Mouse (Mus musculus) heart, postnatal 0 days (tissue): ENCODE data around the gene Olfr127. TPM values are rescaled to one million over a fixed set of nuclear protein-coding genes. Genes with fewer than 3 reads are reported as not detected.
"Not testable (repeated sequence)": the region's sequence is repeated elsewhere in the genome, so short reads cannot be mapped to it uniquely, and the experiment has no call there.

ENCODE experiments used
- ATAC-seq: fragments of 200-750 bp; cut with Nextera tagmentation; 2 replicates; pipeline ENCODE4 v1.8.0; 2017; ENCODE audit warnings: low read depth, moderate number of reproducible peaks, moderate library complexity; ENCODE audit not compliant: insufficient read depth
- DNase-seq: peaks from one replicate; pipeline ENCODE4 v3.0.0-alpha.2; 2016; ENCODE audit warnings: low spot score
- H3K27ac ChIP-seq: fragments of 300-500 bp; sonication (generic); 2 replicates; pipeline ENCODE4 v1.5.1; 2014; ENCODE audit warnings: low read depth, mild to moderate bottlenecking
- H3K27me3 ChIP-seq: fragments of 300-500 bp; sonication (generic); 2 replicates; pipeline ENCODE4 v1.6.1; 2014; ENCODE audit warnings: low read length, mixed read lengths; ENCODE audit not compliant: control insufficient read depth, insufficient read depth
- H3K36me3 ChIP-seq: fragments of 300-500 bp; sonication (generic); replicated peaks from 2 replicates; pipeline ENCODE4 v1.6.1; 2014; ENCODE audit warnings: low read length, mixed read lengths; ENCODE audit not compliant: control insufficient read depth, insufficient read depth
- H3K4me1 ChIP-seq: fragments of 300-500 bp; sonication (generic); 2 replicates; pipeline ENCODE4 v1.6.1; 2014; ENCODE audit warnings: antibody characterized with exemption; ENCODE audit not compliant: control insufficient read depth, insufficient read depth
- H3K4me2 ChIP-seq: fragments of 300-500 bp; sonication (generic); 2 replicates; pipeline ENCODE4 v1.6.1; 2014; ENCODE audit warnings: low read depth, mild to moderate bottlenecking, low read length, moderate library complexity
- H3K4me3 ChIP-seq: fragments of 300-500 bp; sonication (generic); 2 replicates; pipeline ENCODE4 v1.5.1; 2014; ENCODE audit warnings: low read depth, low read length
- H3K9ac ChIP-seq: fragments of 300-500 bp; sonication (generic); replicated peaks from 2 replicates; pipeline ENCODE4 v1.6.1; 2014; ENCODE audit warnings: low read depth, low read length, mixed read lengths
- H3K9me3 ChIP-seq: fragments of 300-500 bp; sonication (generic); replicated peaks from 2 replicates; pipeline ENCODE4 v1.6.1; 2016; ENCODE audit warnings: low read length; ENCODE audit not compliant: control insufficient read depth
- CTCF ChIP-seq: IDR thresholded peaks from 2 replicates; pipeline ENCODE4 v1.5.1; 2016; ENCODE audit warnings: antibody characterized with exemption, control low read depth, low read depth
- EP300 ChIP-seq: IDR thresholded peaks from 2 replicates; pipeline ENCODE4 v1.6.1; 2016; ENCODE audit warnings: antibody characterized with exemption, low read depth
- WGBS: fragments of 180-500 bp; shearing (Covaris S2); extraction: QIAGEN DNeasy Blood & Tissue Kit; methylation state at CpG from one replicate; pipeline ENCODE4 v1.1.7; 2014; 5-methylcytosine and 5-hydroxymethylcytosine counted together
- polyA plus RNA-seq: library from polyadenylated mRNA; unstranded; fragments of >200 nt; fragmentation: Nextera tagmentation; extraction: Ambion mirVana; gene quantifications from 2 replicates; pipeline ENCODE4 v1.2.1, GENCODE M21; 2015
- total RNA-seq: library from RNA; depleted of rRNA; stranded (reverse); fragments of >200 nt; gene quantifications from 2 replicates; pipeline ENCODE4 v1.2.3, GENCODE M21; 2014; ENCODE audit warnings: low replicate concordance; rRNA removed

The Olfr127 gene
- total RNA-seq, result not detected in 2 replicates
- not detected in 2 replicates for polyA plus RNA-seq

DNA sequence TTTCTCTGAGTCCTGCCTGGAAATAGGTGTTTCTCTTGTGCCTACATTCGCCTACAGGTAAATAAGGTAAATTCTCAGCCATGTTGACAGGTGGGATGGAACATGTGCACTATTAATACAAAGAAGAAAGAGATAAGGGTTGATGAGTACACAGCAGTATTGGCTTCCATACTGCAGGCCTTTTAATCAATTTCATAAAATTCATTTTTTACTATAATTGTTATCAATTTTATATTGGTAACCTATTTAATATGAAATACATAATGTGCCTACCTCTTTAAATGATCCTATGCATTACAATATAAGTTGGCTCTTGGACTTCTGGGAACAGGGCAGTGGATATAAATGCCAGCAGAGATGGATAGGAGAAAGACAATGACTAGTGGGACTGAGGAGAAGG is at the start of gene Olfr127:
Gene Olfr127 (plus strand): TSS at position 301 of the 400 bp plus-strand sequence.
- Histone ChIP-seq H3K4me2 (no peak within 1 kb of the TSS), H3K9me3 (0 out of 2 replicates have a peak, but pooled peaks cover 2% of the 10 kb centered on the region), H3K4me1 (no peaks in the 10 kb centered on the region), H3K4me3 (no peak within 1 kb of the TSS), H3K27me3 (no peaks in the 10 kb centered on the region), H3K36me3 (no peaks in the 10 kb centered on the region), H3K27ac (no peak within 1 kb of the TSS), H3K9ac (no peak within 1 kb of the TSS)
- TF ChIP-seq CTCF (no peak), EP300 (no peak)
- no peak for DNase-seq
- 35% methylated on average over 1 of the region's 1 CpGs for WGBS
- ATAC-seq, result no peak

DNA sequence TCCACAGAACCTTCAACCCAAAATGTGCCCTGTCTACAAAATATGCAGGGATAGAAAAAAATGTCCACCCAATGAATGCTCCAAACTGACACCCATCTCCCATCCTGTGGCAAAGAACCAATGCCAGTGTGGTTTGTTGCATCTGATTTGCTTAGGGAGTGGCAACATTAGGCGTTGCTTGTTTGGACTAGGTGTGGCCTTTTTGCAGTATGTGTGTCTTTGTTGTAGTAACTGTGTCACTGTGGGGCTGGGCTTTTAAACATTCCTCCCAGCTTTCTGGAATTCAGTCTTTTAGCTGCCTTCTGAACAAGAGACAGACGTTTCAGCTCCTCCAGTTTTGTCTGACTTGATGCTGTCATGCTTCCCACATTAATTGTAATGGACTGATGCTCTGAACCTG is 36.3 kb upstream of the Olfr127 start:
- H3K27ac ChIP-seq, result no peak overlapping the region
- H3K9me3 ChIP-seq, result 0 out of 2 replicates have a peak, but pooled peaks cover 7% of the 10 kb centered on the region
- ATAC-seq (no peak), DNase-seq (no peak)
- no peak for TF ChIP-seq EP300
- no peak for TF ChIP-seq CTCF
- H3K27me3 ChIP-seq, result no peaks in the 10 kb centered on the region
- no peak overlapping the region for H3K4me3 ChIP-seq
- H3K9ac ChIP-seq, result no peak overlapping the region
- WGBS, result 53% methylated on average over 2 of the region's 2 CpGs
- no peaks in the 10 kb centered on the region for H3K4me1 ChIP-seq
- H3K36me3 ChIP-seq, result no peaks in the 10 kb centered on the region
- H3K4me2 ChIP-seq, result no peak overlapping the region

- Histone ChIP-seq H3K9ac (no peak overlapping the region), H3K4me1 (no peaks in the 10 kb centered on the region), H3K4me2 (no peak overlapping the region), H3K27me3 (no peaks in the 10 kb centered on the region), H3K36me3 (no peaks in the 10 kb centered on the region), H3K9me3 (no peaks in the 10 kb centered on the region), H3K4me3 (no peak overlapping the region), H3K27ac (no peak overlapping the region)
- no peak for TF ChIP-seq EP300
- TF ChIP-seq CTCF, result no peak
- ATAC-seq (no peak), DNase-seq (no peak)
- 20% methylated on average over 8 of the region's 8 CpGs for WGBS
These were observed 30.5 kb upstream of the Olfr127 start for GRCm38 (mm10) chr17:37869676-37870205.

GRCm38 (mm10) chr17:37873830-37874229 is 26.4 kb upstream of the Olfr127 start:
- H3K36me3 ChIP-seq, result no peaks in the 10 kb centered on the region
- ATAC-seq, result no peak

GRCm38 (mm10) chr17:37906821-37907220 is 6.6 kb downstream of the Olfr127 start:
- H3K4me2 ChIP-seq, H3K4me1 ChIP-seq, H3K9me3 ChIP-seq, H3K27me3 ChIP-seq, DNase-seq, H3K36me3 ChIP-seq, H3K27ac ChIP-seq, H3K4me3 ChIP-seq, H3K9ac ChIP-seq, ATAC-seq: not testable (repeated sequence)
- 54% methylated on average over 8 of the region's 8 CpGs for WGBS

More at GRCm38 (mm10) chr17:37873830-37874229, 26.4 kb upstream of the Olfr127 start:
- Histone ChIP-seq H3K9me3 (no peaks in the 10 kb centered on the region), H3K27ac (no peak overlapping the region), H3K4me3 (no peak overlapping the region), H3K27me3 (no peaks in the 10 kb centered on the region), H3K9ac (no peak overlapping the region), H3K4me1 (no peaks in the 10 kb centered on the region), H3K4me2 (no peak overlapping the region)
- 63% methylated on average over 3 of the region's 3 CpGs for WGBS
- no peak for TF ChIP-seq EP300
- no peak for TF ChIP-seq CTCF
- DNase-seq, result no peak

DNA sequence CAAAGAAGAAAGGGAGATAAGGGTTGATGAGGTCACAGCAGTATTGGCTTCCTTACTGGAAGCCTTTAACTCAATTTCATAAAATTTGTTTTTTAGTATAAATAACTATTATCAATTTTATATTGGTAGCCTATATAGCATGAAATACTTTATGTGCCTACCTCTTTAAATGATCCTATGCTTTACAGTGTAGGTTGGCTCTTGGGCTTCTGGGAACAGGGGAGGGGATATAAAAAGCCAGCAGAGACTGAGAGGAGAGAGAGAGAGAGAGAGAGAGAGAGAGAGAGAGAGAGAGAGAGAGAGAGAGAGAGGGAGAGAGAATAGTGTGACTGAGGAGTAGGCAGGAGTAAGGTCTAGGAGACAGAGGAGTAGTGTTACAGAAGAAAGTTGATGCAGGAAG is 20.0 kb downstream of the Olfr127 start, which contains the start of gene Olfr128:
Gene Olfr128 (plus strand): TSS at position 301 of the 400 bp plus-strand sequence.
- H3K9me3 ChIP-seq, result no peaks in the 10 kb centered on the region
- no peak within 1 kb of the TSS for H3K27ac ChIP-seq
- H3K4me2 ChIP-seq, result no peak within 1 kb of the TSS
- no peaks in the 10 kb centered on the region for H3K4me1 ChIP-seq
- H3K4me3 ChIP-seq, result no peak within 1 kb of the TSS
- ATAC-seq (no peak), DNase-seq (no peak)
- H3K36me3 ChIP-seq, result no peaks in the 10 kb centered on the region
- H3K9ac ChIP-seq, result no peak within 1 kb of the TSS
- H3K27me3 ChIP-seq, result no peaks in the 10 kb centered on the region
- TF ChIP-seq CTCF (no peak), EP300 (no peak)
